Mouse (Mus musculus): ENCODE data around the gene Stk11ip.

The Stk11ip gene

DNA sequence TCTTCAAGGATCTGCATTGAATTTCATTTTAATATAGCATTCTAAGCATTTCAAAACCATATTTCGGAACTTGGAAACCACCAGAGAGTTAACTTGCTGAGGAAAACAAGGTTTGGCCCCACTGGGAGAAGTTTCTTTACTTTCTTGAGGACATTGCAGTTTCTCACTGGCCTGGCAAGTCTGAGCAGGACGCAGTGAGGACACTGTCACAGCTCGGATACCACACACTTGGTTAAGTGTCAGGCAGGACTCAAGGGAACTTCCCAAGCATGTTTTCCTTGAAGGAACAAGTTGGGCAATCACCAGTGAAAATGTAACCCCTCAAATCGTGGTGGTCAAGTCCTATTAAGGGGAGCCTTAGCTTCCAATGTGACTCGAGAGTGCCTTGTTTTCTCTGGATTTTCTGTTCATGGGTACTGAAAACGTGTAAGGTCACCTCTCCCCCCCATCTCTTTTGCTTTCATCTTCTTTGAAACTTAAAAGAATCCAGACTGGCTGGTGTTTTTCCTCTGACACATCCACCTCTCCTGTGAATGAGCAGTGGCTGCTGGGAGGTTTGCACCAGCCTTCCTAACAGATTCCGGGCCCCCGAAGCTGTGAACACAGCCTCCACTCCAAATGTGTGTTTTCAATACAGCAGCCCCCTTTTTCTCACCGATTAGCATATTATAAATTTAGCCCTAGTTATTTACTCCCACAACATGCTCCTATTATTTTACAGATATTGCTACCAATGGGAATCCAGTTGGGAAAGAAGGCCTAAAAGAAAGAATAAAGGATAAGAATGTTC, 16.9 kb upstream of the Stk11ip start:
- DNase-seq, result no peak

DNA sequence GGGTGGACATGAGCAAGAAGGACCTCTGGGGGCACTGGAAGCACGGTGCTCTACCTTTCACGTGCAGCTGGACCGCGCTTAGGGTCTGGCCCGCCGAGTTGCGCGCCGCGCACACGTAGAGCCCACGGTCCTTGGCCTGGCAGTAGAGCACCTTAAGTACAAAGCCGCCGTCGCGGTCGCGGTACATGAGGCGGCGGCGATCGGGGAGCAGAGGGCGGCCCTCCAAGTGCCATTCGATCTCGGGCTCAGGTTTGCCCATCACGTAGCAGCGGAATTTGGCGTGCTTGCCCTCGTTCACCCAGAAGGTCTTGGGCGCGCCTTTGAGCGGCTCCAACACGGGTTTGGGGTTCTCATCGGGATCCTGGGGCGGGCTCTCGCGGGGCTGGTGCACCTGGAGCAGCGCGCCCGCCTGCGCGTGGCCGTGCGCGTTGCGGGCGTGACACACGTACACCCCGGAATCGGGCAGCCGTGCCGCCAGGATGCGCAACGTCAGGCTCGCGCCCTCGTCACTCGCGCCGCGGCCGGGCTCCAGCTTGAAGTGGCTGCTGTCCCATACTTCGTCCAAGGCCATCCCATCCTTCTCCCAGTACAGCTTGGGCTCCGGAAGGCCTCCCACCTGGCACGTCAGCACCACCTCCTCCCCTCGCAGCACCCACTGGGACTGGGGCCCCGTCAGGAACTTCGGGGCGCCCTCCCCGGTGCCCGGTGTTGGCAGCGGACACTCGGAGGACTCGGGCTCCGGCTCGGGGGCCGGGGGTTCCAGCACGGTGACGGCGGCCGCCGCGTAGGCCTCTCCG, 16.0 kb upstream of the Stk11ip start:
- DNase-seq, result no peak

DNA sequence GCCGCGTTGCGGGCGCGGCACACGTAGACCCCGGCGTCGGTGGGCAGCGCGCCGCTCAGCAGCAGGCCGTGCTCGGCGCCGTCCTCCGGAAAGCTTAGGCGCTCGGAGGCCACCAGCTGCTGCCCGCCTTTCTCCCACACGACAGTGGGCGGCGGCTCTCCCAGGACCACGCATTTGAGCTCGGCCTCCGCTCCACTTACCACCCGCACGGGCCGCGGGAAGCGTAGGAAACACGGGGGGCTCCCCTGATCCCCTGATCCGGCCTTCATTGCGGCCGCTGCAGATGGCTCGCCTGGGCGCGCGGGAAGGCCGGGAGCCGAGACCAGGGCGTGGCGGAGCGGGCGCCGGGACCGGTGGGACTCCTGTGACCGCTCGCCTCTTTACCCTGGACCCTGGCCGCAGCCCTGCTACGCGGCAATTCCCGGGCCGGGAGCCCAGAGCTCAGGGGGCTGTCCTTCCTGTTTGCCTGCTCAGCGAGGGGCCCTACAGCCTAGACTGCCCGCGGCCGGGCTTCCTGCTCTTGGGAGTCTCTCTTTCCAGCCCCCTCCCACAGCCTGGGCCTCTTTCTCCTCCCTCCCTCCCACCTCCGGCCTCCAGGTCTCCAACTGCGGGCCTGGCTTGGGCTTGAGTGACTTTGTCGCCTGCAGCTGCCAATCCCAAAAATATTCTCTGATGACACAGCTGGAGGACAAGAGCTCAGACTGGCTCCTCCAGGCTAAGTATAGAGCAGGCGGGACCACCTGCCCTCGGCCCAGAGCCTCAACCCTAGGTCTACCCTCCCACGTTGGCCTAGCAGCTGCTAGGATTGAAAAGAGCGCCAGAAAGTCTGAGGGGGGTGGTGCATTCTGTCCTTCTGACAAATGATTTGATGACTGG, 15.1 kb upstream of the Stk11ip start, which contains the start of gene Obsl1:
Gene Obsl1, minus strand, starts transcription at position 497 of the 876 bp plus-strand sequence.
- peak in 1 of 2 experiments; percentile 15 for DNase-seq

DNA sequence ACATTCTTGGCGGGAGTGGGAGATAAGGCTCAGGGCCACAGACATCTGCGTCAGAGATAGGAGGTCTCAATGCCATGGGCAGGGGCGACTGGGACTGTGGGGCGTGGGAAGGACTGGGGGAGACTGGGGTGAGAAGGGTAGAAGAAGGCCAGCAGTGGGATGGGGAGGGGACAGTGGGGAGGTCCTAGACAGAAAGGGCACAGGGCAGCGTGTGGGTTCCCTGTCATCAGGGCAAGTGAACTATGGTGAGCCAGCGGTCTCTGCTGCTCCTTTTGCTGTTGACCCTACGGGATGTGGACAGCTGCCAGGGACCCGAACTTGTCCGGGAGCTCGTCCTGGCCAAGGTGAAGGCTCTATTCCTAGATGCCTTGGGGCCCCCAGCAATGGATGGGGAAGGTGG, 14.3 kb upstream of the Stk11ip start, which contains the start of gene Inha:
Gene Inha, plus strand, starts transcription at position 72 of the 400 bp plus-strand sequence.
- DNase-seq, result no peak

DNA sequence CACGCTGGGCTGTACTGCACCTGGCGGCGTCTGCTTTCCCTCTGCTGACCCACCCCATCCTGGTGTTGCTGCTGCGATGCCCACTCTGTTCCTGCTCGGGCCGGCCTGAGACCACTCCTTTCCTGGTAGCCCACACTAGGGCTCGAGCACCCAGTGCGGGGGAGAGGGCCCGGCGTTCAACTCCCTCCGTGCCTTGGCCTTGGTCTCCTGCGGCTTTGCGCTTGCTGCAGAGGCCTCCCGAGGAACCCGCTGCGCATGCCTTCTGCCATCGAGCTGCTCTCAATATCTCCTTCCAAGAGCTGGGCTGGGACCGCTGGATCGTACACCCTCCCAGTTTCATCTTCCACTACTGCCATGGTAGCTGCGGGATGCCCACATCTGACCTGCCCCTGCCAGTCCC, 11.7 kb upstream of the Stk11ip start:
- no peak for DNase-seq

DNA sequence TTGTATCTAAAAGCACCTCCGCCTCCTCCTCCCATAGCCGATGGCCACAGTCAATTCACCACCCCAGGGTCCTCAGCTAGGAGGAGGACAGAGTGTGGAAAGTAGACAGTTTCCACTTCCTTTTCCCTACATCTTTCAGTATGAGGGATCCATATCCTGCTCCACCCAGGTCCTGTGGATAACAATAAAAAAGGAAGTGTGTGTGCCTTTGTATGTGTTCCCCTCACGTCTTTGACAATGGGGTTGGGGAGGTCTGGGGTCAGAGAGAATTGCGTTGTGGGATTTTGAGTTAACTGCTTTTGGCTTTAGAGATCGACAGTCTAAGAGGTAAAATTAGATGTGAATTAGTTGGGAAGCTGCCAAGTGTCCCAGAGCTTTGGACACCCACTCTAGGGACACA, 11.2 kb upstream of the Stk11ip start:
- DNase-seq, result no peak

DNA sequence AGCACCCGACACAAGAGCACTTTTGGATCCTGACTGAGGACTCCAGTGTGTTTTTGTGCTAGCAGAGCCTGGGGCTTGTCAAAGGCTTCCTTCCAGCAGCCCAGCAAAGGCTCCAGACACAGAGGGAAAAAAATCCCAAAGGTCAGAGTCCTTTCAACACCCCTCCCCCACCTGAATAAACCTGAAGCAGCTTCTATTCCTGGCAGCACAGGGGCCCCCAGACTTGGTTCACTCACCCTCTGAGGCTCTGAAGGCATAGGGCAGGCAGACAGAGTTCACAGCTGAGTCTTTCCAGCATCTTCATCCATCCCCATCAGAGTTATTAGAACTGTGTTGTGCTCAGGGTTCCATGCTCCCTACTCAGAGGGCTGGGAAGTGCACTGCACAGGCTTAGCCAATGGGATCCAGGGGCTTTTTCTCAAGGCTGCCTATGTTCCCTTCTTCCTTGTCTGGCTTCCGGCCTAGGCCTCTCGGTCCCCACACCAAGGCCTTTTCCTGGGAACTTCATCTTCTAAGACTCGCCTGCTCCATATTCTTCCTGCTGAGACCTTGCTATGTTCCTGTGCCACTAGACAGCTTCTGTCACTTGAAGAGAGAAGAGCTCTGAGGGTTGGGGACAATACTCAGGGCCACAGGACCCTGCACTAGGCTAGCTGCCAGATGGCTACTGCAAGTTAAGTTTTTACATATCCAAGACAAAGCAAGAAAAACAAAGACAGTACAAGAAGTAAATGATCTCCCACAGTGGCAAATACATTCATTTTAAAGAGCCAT, 9.7 kb upstream of the Stk11ip start:
- DNase-seq, result peak in 1 of 2 experiments; percentile 19

DNA sequence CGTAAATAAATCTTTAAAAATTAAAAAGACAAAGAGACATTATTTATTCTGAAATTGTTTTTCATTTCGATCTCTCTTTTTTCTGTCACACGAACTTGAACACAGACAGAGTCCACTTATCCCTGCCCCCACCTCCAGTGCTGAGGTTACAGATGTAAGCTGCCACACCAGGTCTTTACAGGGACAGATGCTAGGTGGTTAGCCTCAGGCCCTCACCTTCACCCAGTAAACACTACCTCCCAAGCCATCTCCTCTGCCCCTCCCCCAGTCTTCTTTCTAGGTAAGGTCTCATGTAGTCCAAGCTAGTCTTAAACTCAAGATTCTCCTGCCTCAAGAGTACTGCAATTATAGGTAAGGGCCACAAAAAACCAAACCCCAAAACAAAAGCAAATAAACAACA, 8.8 kb upstream of the Stk11ip start:
- no peak for DNase-seq

DNA sequence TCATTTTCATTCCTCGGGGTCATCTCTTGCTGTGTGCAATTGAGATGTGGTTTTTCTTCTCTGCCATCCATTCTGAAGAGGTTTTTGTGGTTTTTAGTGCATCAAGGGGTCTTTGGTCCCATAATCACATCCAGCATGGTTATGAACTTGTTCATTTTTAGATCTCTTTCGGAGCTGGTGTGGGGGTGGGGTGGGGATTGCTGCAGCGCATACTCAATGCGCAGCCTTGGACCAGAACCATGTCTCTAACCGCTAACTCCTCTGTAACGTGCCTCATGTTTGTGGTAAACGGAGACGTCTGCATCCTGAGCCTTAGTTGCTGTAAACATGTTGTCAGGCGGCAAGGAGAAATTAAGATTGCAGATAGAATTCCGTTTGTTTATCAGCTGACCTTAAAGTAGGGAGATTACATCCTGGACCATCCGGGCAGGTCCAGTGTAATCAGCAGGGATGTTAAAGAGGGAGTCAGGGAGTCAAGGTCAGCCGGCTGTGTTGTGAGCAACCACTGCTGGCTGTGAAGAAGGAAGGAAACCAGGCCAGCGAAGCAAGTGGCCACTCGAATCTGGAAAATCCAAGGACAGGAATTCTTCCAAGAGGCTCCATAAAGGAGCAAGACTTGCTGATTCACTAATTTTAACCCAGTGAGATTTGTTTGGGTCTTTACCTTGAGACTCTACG, 4.5 kb upstream of the Stk11ip start:
- DNase-seq, result no peak

DNA sequence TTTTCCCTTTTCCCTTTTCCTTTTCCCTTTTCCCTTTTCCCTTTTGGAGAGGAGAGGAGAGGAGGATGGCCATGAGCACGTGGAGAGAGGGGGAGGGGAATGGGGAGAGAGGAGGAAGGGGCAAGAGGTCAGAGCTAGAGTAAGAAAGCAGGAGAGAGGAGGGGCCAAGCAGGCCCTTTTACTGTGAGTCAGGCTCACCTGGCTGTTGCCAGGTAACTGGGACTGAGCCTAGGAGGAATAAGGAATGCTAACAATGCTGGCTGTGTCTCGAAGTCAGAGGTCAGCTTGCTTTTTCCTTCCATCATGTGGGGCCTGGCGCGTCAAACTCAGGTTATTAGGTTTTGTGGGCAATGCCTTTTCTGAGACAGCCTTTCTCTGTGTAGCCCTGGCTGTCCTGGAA, 3.3 kb upstream of the Stk11ip start:
- DNase-seq, result no peak

DNA sequence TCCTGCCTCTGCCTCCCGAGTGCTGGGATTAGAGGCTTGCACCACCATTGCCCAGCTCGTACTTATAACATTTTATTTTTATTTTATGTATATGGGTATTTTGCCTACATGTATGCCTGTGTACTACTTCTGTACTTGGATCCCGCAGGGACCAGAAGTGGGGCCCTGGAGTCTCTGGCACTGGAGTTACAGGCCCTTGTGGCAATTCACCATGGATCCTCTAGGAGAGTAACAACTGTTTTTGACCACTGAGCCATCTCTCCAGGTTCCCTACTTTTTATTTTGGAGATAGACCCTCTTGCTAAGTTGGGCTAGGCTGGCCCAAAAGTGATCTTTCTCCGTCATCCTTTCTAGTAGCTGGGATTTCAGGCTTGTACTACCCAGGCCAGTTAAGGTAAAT, 2.9 kb upstream of the Stk11ip start:
- no peak for DNase-seq

DNA sequence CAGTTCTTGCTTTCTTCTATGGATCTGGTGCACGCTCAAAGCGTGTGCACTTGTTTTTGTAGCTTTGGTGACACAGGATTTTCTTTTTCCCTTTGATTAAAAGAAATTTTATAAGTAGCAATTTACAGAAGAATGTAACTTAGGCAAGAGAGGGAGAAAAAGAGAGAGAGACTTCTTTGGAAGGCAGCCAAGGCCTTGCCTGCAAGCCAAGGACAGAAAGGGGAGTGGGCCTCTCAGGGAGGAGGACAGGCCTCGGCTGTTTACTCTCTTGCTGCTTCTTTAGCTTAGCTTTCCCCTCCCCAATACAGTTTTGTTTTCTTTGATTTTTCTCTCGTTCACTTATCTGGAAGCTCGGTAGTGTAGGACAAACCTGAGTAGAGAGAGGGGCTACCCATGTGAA, 1.8 kb upstream of the Stk11ip start:
- no peak for DNase-seq

DNA sequence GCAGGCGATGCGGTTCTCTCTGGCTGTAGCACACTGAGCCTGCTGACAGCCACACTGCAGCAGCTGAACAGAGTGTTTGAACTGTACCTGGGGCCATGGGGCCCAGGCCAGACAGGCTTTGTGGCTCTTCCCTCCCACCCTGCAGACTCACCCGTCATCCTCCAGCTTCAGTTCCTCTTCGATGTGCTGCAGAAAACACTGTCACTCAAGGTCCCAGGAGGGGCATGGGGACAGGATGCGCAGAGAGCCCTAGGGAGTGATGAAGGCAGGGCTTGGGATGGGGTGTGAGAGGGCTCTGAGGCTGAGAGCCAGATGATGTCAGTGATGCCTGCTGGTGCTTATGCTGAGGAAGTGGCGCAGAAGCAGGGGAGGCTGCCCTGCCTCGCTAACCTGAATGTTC, 3.4 kb downstream of the Stk11ip start:
- no peak for DNase-seq

DNA sequence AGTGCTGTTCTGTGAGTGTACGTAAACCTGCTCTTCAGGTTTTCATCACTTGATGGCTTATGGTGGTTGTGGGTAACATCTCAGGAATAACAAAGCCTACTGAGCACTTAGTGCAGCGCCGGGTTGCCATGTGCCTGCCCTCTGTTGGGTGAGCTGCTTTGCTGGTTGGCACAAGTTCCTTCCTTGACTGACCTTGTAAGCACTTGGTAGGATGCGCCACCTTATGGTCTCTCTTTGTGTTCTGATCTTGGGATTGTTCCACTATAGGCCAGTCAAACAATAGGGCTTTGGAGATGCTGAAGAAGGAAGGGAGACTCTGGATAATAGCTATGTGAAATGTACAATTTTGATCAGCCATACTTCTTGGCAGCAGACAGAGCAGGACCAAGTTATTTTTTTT, 9.2 kb downstream of the Stk11ip start:
- DNase-seq, result no peak

DNA sequence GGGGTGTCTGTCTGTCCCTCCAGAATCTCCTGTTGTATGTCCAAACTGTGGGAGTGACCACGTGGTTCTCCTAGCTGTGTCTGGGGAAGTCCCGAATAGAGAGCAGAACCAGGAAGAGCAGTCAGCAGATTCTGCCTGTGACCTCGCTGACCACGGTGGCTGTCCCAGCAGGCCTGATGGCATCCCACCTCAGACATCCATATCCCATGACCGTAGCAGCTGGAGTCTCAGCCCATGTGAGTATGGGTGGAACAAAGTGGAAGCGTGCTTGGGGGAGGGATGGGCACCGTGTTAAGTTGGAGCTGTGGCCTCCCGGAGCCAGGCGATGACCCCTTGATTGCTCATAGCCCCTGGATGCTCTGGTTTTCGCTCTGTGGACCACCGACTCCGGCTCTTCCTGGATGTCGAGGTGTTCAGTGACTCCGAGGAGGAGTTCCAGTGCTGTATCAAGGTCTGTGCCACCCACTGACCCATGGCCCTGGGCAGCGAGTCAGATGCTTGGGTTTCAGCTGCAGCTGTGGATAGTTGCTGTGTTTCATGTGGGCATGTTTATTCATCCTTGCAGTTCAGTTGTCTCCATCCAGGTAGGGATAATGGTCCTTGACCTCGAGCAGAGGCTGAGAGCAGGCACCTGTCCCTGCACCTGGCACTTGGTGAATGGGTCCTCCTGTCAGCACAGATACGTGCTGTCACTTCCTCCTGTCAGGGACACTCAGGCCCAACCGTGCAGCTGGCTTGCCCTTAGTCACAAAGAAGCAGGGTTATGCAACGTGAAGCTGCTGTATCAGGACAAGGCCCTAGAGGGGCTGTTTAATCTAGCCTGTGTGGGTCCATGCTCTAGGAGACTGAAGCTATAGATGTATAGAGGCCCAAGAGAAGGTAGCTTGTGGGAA, 11.2 kb downstream of the Stk11ip start:
- no peak for DNase-seq

DNA sequence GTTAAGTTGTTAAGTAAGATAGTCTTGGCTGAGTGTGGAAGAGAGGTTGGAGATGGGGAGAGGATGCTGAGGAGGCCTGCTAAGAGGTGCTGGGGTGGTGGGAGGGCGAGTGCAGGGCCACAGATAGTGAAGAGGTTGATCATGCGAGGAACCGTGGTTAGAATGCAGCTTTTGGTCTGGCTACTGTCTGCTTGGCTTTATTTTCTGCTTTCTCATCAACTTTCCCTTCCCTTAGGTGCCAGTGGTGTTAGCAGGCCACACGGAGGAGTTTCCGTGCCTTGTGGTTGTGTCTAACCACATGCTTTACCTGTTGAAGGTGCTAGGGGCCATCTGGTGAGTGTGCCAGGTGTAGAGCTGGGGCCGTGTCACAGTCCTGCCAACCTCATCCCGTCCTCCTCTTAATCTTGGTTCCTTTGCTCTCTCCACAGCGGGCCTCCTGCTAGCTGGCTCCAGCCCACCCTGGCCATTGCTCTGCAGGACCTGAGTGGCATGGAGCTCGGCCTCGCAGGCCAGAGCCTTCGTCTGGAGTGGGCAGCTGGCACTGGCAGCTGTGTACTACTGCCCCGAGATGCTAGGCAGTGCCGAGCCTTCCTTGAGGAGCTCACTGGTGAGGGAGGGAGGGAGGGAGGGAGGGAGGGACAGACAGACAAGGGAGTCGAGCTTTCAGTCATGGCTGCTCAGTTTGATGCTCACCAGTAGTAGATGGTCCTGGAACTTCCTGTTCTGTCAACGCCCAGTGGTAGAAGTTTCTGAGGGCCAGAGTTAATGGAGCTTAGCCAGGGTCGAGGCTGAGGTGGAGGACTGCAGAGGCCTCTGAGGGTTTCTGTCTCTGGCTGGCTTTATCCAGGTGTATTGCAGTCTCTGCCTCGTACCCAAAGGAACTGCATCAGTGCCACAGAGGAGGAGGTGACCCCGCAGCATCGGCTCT, 12.3 kb downstream of the Stk11ip start:
- DNase-seq, result no peak

DNA sequence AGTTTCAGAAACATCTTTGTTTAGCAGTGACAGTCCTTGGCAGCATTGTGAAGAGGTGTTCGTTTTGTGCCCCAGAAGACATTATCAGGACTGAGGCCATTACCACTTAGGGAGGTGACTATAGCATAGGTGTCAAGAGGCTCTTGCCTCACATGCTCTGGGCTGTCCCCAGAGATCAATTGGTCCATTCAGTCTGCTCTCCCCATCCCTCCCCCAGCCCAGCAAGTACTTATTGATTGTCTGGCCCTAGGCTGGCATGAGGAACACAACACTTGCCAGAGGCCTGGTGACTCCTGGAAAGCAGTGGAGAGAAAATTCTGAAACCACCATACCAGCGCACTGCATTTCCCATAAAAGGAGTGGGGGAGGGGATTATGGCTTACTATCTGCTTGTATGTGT, 16.3 kb downstream of the Stk11ip start:
- DNase-seq, result no peak

DNA sequence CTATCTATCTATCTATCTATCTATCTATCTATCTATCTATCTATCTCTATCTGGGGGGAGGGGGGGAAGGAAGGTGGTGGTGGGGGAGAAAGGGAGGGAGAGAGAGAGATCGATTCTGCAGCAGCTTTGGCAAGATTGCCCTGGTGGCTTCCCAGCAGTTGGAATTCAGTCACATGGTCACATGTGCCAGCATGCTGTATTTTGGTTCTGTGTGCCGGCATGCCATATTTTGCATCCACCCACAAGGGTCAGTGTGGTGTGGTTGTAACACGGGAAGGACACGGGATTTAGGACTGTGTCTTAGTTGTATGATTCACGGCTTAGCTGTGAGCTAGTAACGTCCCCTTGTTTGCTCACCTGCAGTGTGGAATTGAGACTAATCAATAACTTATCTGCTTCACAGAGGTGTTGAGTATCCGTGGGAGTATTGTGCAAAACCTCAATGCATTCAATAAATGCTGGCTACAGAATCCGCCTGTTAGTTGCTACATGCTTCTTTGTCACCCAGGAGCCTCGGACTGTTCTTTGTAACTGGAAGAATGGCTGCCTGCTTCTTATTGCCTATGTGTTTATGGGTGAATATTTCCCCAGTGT, 17.4 kb downstream of the Stk11ip start:
- no peak for DNase-seq

DNA sequence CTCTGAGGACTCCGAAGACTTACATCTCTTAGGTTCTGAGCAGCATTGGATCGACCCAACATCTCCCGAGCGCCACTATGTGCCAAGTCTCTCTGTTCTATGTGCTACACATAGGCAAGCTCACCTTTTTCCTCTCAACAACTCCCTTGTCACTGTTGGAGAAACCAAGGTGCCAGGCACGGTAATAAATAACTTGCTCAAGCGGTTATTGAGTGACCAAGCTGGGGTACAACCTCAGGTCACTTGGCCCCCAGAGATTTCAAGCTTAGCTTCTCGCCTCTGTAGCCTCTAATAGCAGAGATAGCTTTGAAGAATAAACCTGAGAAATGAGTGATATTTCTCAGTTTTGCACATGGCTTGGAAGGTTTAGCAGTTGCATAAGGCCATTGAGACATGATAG, 20.2 kb downstream of the Stk11ip start:
- DNase-seq, result peak in 1 of 2 experiments; percentile 26
